Mouse (Mus musculus) Patski (cell line): Measurements from ENCODE around the gene Fam193a. TPM values are rescaled to one million over a fixed set of nuclear protein-coding genes. Genes with fewer than 3 reads are reported as not detected.

ENCODE experiments used
- ATAC-seq: fragments of 100-300 bp; one replicate; pipeline ENCODE4 v1.8.0; 2021
- CTCF ChIA-PET: fragments of 350-600 bp; sonication (Branson Sonifier 250); formaldehyde crosslinking; loops from one replicate; lab custom pipeline; 2022; ENCODE audit warnings: inconsistent platforms; lab: Charles Lee
- POLR2A ChIA-PET: fragments of 350-600 bp; sonication (Branson Sonifier 250); formaldehyde crosslinking; loops from one replicate; lab custom pipeline; 2022; ENCODE audit warnings: antibody characterized with exemption, inconsistent platforms; lab: Charles Lee
- DNase-seq: peaks from one replicate; pipeline ENCODE4 v3.0.0-alpha.2; 2011; ENCODE audit warnings: low read depth, low spot score
- H3K27me3 ChIP-seq: fragments of 371-371 bp; one replicate; pipeline ENCODE4 v1.5.1; 2021
- CTCF ChIP-seq: fragments of 100-300 bp; IDR thresholded peaks from one replicate; pipeline ENCODE4 v1.5.1; 2021
- in situ Hi-C: fragments of 300-500 bp; cut with MboI; formaldehyde crosslinking; loops from 3 replicates; pipeline ENCODE4 v1.11.1; 2018; ENCODE audit warnings: low pct_unique_long_range_greater_than_20kb, mixed read lengths
- polyA plus RNA-seq: library from polyadenylated mRNA; unstranded; gene quantifications from one replicate; pipeline ENCODE4 v1.2.3, GENCODE M21; 2021

The Fam193a gene
- polyA plus RNA-seq, 1 experiment from 2014 or later: 35.7 TPM

GRCm38 (mm10) chr5:34372541-34372940, 2.8 kb downstream of the Fam193a start:
- POLR2A ChIA-PET: interaction anchor here (0.8 kb wide), 1 partner anchor 26 kb away, joined by 3 read pairs; no protein-coding TSS in a partner anchor
- ATAC-seq (no peak), DNase-seq (no peak)
- in situ Hi-C loops: no loop called here
- CTCF ChIA-PET: interaction anchor here (0.8 to 1.4 kb wide), 4 partner anchors 11 to 114 kb away, joined by 3 to 4 read pairs (median 3); no protein-coding TSS in a partner anchor
- H3K27me3 ChIP-seq: no peaks in the 10 kb centered on the region
- TF ChIP-seq CTCF: no peak

- POLR2A ChIA-PET: interaction anchor here (2.0 kb wide), 1 partner anchor 9 kb away, joined by 6 read pairs; the partner anchor contains the start of gene Fam193a
- no peaks in the 10 kb centered on the region for H3K27me3 ChIP-seq
- DNase-seq (no peak), ATAC-seq (no peak)
- in situ Hi-C loops: no loop called here
- no peak for TF ChIP-seq CTCF
- CTCF ChIA-PET: no interaction called here
Observed at GRCm38 (mm10) chr5:34378787-34379186, 9.1 kb downstream of the Fam193a start.

GRCm38 (mm10) chr5:34381700-34382099, 12.0 kb downstream of the Fam193a start:
- ATAC-seq (no peak), DNase-seq (no peak)
- H3K27me3 ChIP-seq: no peaks in the 10 kb centered on the region
- in situ Hi-C loops: no loop called here
- TF ChIP-seq CTCF: no peak
- POLR2A ChIA-PET: no interaction called here
- CTCF ChIA-PET: interaction anchor here (1.0 to 1.7 kb wide), 4 partner anchors 11 to 27 kb away, joined by 3 to 4 read pairs (median 3); no protein-coding TSS in a partner anchor

- DNase-seq: no peak
- no peaks in the 10 kb centered on the region for H3K27me3 ChIP-seq
- no peak for TF ChIP-seq CTCF
- CTCF ChIA-PET: interaction anchor here (3.0 kb wide), 1 partner anchor 10 kb away, joined by 11 read pairs; no protein-coding TSS in a partner anchor
- POLR2A ChIA-PET: no interaction called here
- no peak for ATAC-seq
- in situ Hi-C loops: no loop called here
Observed at GRCm38 (mm10) chr5:34385616-34386015, 15.9 kb downstream of the Fam193a start.

- in situ Hi-C loops: no loop called here
- POLR2A ChIA-PET: no interaction called here
- no peak for DNase-seq
- no peak for TF ChIP-seq CTCF
- H3K27me3 ChIP-seq: no peaks in the 10 kb centered on the region
- no peak for ATAC-seq
- CTCF ChIA-PET: interaction anchor here (1.2 kb wide), 1 partner anchor 14 kb away, joined by 3 read pairs; no protein-coding TSS in a partner anchor
Observed at GRCm38 (mm10) chr5:34386744-34387143, 17.0 kb downstream of the Fam193a start.

GRCm38 (mm10) chr5:34393251-34393650, 23.5 kb downstream of the Fam193a start:
- ChIA-PET POLR2A (no interaction called here), CTCF (no interaction called here)
- in situ Hi-C loops: no loop called here
- H3K27me3 ChIP-seq: no peaks in the 10 kb centered on the region
- TF ChIP-seq CTCF: no peak
- no peak for ATAC-seq
- no peak for DNase-seq

- POLR2A ChIA-PET: no interaction called here
- ATAC-seq: no peak
- H3K27me3 ChIP-seq: no peaks in the 10 kb centered on the region
- CTCF ChIA-PET: interaction anchor here (0.9 to 2.2 kb wide), 4 partner anchors 10 to 48 kb away, joined by 3 to 4 read pairs (median 4); no protein-coding TSS in a partner anchor
- TF ChIP-seq CTCF: no peak
- no peak for DNase-seq
- in situ Hi-C loops: no loop called here
Observed at GRCm38 (mm10) chr5:34395347-34395746, 25.6 kb downstream of the Fam193a start.

GRCm38 (mm10) chr5:34395850-34396540, 26.3 kb downstream of the Fam193a start:
- POLR2A ChIA-PET: interaction anchor here (0.6 kb wide), 1 partner anchor 13 kb away, joined by 3 read pairs; no protein-coding TSS in a partner anchor
- CTCF ChIA-PET: interaction anchor here (0.9 to 2.2 kb wide), 3 partner anchors 12 to 49 kb away, joined by 3 to 4 read pairs (median 4); no protein-coding TSS in a partner anchor
- ATAC-seq (no peak), DNase-seq (no peak)
- in situ Hi-C loops: no loop called here
- H3K27me3 ChIP-seq: no peaks in the 10 kb centered on the region
- no peak for TF ChIP-seq CTCF

GRCm38 (mm10) chr5:34397866-34398265, 28.1 kb downstream of the Fam193a start:
- in situ Hi-C loops: no loop called here
- ATAC-seq (no peak), DNase-seq (no peak)
- POLR2A ChIA-PET: no interaction called here
- H3K27me3 ChIP-seq: no peaks in the 10 kb centered on the region
- CTCF ChIA-PET: interaction anchor here (1.1 to 2.0 kb wide), 6 partner anchors 10 to 24 kb away, joined by 3 to 7 read pairs (median 4); no protein-coding TSS in a partner anchor
- TF ChIP-seq CTCF: peak; percentile 39

GRCm38 (mm10) chr5:34398326-34398725, 28.6 kb downstream of the Fam193a start:
- ChIA-PET CTCF (interaction anchor here (0.9 to 2.0 kb wide), 7 partner anchors 10 to 38 kb away, joined by 3 to 7 read pairs (median 4); no protein-coding TSS in a partner anchor), POLR2A (interaction anchor here (0.8 kb wide), 1 partner anchor 23 kb away, joined by 3 read pairs; no protein-coding TSS in a partner anchor)
- H3K27me3 ChIP-seq: no peaks in the 10 kb centered on the region
- DNase-seq (no peak), ATAC-seq (no peak)
- no peak for TF ChIP-seq CTCF
- in situ Hi-C loops: no loop called here
